Mouse (Mus musculus) spleen, adult 2 months (tissue): ENCODE results near the gene Rexo2. TPM values are rescaled to one million over a fixed set of nuclear protein-coding genes. Genes with fewer than 3 reads are reported as not detected.
"Not testable (repeated sequence)": the region's sequence is repeated elsewhere in the genome, so short reads cannot be mapped to it uniquely, and the experiment has no call there.

Experiments
- DNase-seq, 2 experiments: peaks; one replicate each; pipeline versions ENCODE4 v3.0.0 to v3.0.0-alpha.2; 2012 to 2021; ENCODE audit warnings: low spot score in 2 of 2, low read depth in 1 of 2
- H3K27ac ChIP-seq: fragments of 200-500 bp; 2 replicates; pipeline ENCODE4 v1.5.1; 2012; ENCODE audit warnings: low read length, inconsistent platforms; ENCODE audit not compliant: insufficient read depth
- H3K27me3 ChIP-seq: fragments of 200-500 bp; 2 replicates; pipeline ENCODE4 v1.6.1; 2012; ENCODE audit warnings: mild to moderate bottlenecking, moderate library complexity, low read length, inconsistent platforms; ENCODE audit not compliant: control insufficient read depth, insufficient read depth
- H3K36me3 ChIP-seq: fragments of 200-500 bp; 2 replicates; pipeline ENCODE4 v1.6.1; 2012; ENCODE audit warnings: mild to moderate bottlenecking, low read length, inconsistent platforms; ENCODE audit not compliant: control insufficient read depth, insufficient read depth
- H3K4me1 ChIP-seq: fragments of 200-500 bp; 2 replicates; pipeline ENCODE4 v1.6.1; 2011; ENCODE audit warnings: inconsistent platforms; ENCODE audit not compliant: control insufficient read depth, insufficient read depth, insufficient read length
- H3K4me3 ChIP-seq: fragments of 200-500 bp; 2 replicates; pipeline ENCODE4 v1.5.1; 2011; ENCODE audit warnings: mild to moderate bottlenecking, inconsistent platforms; ENCODE audit not compliant: insufficient read depth, insufficient read length; ENCODE audit errors: extremely low read depth
- CTCF ChIP-seq: fragments of 200-500 bp; IDR thresholded peaks from 2 replicates; pipeline ENCODE4 v1.5.1; 2011; ENCODE audit warnings: mild to moderate bottlenecking, inconsistent platforms; ENCODE audit not compliant: insufficient read depth, insufficient read length, insufficient replicate concordance; ENCODE audit errors: extremely low read depth
- POLR2A ChIP-seq: fragments of 200-500 bp; IDR thresholded peaks from 2 replicates; pipeline ENCODE4 v1.6.1; 2011; ENCODE audit warnings: low read depth, low read length, inconsistent platforms
- WGBS: fragments of 180-500 bp; shearing (Covaris S2); methylation state at CpG from one replicate; pipeline ENCODE4 v1.1.7; 2018; 5-methylcytosine and 5-hydroxymethylcytosine counted together
- polyA plus RNA-seq: library from polyadenylated mRNA; depleted of rRNA; stranded (reverse); fragments of >200 nt; gene quantifications from 2 replicates; pipeline ENCODE4 v1.2.3, GENCODE M21; 2012; rRNA removed

The Rexo2 gene
- 47.9 and 50.0 TPM in 2 replicates for polyA plus RNA-seq

DNA sequence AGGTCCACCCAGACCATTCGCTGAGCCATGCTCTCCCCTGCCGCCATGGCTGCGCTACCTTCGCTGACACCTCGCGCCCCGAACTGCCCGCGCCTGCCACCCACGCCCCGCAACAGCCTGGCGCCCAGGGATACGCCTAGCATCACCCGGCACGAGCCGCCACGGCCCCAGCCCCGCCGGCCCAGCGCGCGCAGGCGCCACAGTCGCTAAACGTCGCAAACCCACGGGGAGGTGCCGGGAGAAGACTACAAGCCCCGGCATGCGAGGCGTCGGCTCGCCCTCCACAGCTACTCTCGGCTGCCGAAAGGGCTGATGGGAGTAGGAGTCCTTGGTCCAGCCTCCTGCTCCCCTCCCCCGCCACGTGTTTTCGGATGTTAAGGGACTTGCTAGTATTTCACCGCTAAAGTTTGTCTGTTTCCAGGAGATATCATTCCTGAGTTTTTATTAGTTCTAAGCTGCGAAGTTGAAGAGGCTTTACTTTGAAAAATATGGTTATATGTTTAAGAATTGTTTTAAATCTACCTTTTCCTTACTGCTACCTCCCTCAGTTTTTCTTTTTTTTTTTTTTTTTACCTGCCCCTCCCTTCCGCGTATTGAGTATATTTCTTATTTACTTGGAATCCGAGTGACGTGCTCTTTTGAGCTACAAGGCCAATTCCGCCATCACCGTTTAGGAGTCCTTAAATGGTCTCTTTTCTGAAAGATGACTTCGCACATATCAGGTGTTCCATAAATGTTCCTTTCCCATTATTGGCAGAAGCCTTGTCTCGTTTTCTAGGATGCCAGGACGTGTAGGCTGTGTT, at the start of gene Rexo2:
Rexo2 (minus strand) TSS at position 213 of the 803 bp plus-strand sequence.
- no peak for TF ChIP-seq CTCF
- TF ChIP-seq POLR2A: no peak
- Histone ChIP-seq H3K36me3 (peaks cover 3% of the 10 kb centered on the region; the same call in 1 of the 2 replicates), H3K4me3 (peak within 1 kb of the TSS; percentile 95), H3K27me3 (no peaks in the 10 kb centered on the region), H3K4me1 (no peaks in the 10 kb centered on the region; the same call in 1 of the 2 replicates), H3K27ac (peak within 1 kb of the TSS; percentile 55; the same call in 1 of the 2 replicates)
- WGBS: 1% methylated on average over 49 of the region's 49 CpGs
- DNase-seq: peak; percentile 90 to 95

- H3K4me1 ChIP-seq: peaks cover 2% of the 10 kb centered on the region; the same call in 1 of the 2 replicates
- 86% methylated on average over 4 of the region's 4 CpGs for WGBS
- no peaks in the 10 kb centered on the region for H3K27me3 ChIP-seq
- no peaks in the 10 kb centered on the region for H3K36me3 ChIP-seq
- TF ChIP-seq CTCF (no peak), POLR2A (no peak)
- no peak for DNase-seq
- H3K4me3 ChIP-seq: no peak overlapping the region
- no peak overlapping the region for H3K27ac ChIP-seq
Observed at GRCm38 (mm10) chr9:48526520-48526919, 46.1 kb upstream of the Rexo2 start.

GRCm38 (mm10) chr9:48525566-48525965, 45.1 kb upstream of the Rexo2 start:
- DNase-seq: no peak
- H3K27me3 ChIP-seq: no peaks in the 10 kb centered on the region
- no peaks in the 10 kb centered on the region for H3K36me3 ChIP-seq
- no peak for TF ChIP-seq CTCF
- TF ChIP-seq POLR2A: no peak
- H3K4me3 ChIP-seq: no peak overlapping the region
- H3K4me1 ChIP-seq: peaks cover 2% of the 10 kb centered on the region; the same call in 1 of the 2 replicates
- no peak overlapping the region for H3K27ac ChIP-seq
- 0% methylated on average over 1 of the region's 1 CpGs for WGBS

GRCm38 (mm10) chr9:48520405-48520804, 40.0 kb upstream of the Rexo2 start:
- not testable (repeated sequence) for H3K4me3 ChIP-seq, H3K4me1 ChIP-seq, DNase-seq, H3K27me3 ChIP-seq, H3K36me3 ChIP-seq, H3K27ac ChIP-seq
- WGBS: 29% methylated on average over 5 of the region's 7 CpGs

GRCm38 (mm10) chr9:48517372-48518130, 37.1 kb upstream of the Rexo2 start:
- Histone ChIP-seq H3K27me3 (no peaks in the 10 kb centered on the region), H3K4me3 (no peak overlapping the region), H3K27ac (no peak overlapping the region), H3K4me1 (no peaks in the 10 kb centered on the region; the same call in 1 of the 2 replicates), H3K36me3 (no peaks in the 10 kb centered on the region)
- WGBS: 91% methylated on average over 19 of the region's 19 CpGs
- TF ChIP-seq POLR2A (no peak), CTCF (no peak)
- DNase-seq: no peak

- WGBS: 93% methylated on average over 11 of the region's 11 CpGs
- Histone ChIP-seq H3K4me1 (no peaks in the 10 kb centered on the region; the same call in 1 of the 2 replicates), H3K27ac (no peak overlapping the region), H3K4me3 (no peak overlapping the region), H3K27me3 (no peaks in the 10 kb centered on the region), H3K36me3 (no peaks in the 10 kb centered on the region)
- TF ChIP-seq CTCF (no peak), POLR2A (no peak)
- DNase-seq: no peak
Observed at GRCm38 (mm10) chr9:48516615-48517371, 36.4 kb upstream of the Rexo2 start.
